Mouse (Mus musculus) cerebellum, adult 11 months (tissue): ENCODE data around the gene Dnajc6.

ENCODE experiments used
- DNase-seq: peaks from one replicate; pipeline ENCODE4 v3.0.0; 2022

Gene Dnajc6

DNA sequence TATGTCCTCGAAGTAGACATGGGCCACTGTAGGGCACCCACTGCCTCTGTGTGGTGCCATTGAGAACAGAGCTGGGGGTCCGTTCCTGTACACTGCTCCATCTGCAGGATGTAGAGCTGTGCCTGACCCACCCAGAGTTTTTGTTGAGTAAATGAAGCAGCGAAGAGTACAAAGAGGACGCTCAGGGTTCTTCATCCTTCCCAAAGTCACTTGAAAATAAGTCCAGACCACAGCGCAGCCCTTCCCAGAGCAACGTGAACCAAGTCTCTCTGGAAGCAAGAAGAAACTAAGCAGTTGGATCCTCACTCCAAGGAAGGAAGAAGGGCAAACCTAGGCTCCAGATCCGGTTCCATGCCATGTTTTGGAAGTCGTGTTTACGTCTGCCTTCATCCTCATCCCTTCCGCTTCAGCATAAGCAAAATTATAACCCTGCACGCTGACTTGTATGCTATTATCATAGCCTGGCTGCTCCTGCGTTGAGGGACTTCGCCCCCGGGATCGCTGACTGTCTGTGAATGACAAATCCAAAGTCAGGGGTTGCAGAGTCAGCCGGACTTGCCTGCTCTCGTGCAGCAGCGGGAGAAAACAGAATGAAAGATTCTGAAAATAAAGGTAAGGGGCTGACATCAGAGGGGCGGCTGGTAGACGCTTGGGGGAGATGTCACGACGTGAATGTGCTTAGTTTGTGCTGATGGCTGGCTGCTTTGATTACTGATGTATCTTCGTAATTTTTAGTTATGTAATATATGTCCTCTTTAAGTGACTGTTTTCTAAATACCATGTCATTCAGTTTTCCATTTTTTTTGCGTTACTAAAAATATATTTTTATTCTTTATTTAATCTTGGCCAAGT is 11.3 kb downstream of the Dnajc6 start:
- DNase-seq: peak; percentile 63

DNA sequence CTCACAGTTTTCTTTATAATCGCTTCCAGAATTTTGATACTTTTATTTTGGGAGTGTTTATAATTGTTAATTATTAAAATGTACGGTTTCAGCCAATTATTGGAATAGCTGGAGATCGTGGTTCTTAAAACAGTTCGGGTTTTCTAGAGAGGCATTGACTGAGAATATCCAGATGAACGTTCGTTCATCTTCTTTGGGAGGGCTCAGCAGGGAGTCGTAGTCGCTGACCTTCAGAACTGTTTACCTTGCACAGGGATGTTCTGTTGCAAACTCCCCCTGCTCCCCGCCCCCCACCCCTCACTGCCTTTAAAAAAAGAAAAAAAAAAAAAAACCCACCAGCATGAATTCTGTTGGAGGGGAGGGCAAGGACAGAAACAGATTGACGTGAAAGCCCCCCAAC is 12.0 kb downstream of the Dnajc6 start:
- DNase-seq: no peak

DNA sequence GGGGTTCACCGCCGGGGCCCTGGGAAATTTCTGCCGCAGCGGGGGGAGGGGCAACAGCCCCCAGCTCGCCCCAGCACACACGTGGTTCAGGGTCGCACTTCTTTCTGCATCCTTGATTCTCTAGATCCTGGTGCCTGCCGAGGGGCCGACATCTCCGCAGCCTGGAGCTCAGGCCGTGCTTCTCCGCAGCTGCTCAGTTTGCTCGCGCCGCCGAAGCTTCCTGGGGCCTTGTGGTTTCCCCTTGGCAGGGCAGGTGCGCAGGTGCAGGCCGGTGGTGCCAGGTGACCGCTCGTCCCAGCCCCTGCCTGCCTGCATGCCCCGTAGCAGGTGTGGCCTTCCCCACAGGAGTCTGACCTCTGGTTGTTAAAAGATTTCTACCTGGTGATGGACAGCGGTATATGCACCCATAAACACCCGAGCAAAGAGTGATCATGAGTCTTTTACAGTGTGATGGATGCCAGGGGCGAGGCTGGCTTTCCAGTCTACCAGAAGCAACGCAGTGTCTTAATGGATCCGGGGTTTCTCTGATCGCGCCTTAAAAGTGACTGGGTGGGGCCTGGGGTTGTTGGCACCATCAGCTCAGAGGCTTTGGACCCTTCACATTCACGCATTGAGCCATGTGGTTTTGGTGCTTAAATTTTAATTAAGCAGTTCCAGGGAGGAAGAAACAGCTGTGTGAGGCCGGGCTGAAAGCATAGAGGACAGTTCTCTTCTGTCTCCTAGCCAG is 12.6 kb downstream of the Dnajc6 start:
- DNase-seq: peak; percentile 68

DNA sequence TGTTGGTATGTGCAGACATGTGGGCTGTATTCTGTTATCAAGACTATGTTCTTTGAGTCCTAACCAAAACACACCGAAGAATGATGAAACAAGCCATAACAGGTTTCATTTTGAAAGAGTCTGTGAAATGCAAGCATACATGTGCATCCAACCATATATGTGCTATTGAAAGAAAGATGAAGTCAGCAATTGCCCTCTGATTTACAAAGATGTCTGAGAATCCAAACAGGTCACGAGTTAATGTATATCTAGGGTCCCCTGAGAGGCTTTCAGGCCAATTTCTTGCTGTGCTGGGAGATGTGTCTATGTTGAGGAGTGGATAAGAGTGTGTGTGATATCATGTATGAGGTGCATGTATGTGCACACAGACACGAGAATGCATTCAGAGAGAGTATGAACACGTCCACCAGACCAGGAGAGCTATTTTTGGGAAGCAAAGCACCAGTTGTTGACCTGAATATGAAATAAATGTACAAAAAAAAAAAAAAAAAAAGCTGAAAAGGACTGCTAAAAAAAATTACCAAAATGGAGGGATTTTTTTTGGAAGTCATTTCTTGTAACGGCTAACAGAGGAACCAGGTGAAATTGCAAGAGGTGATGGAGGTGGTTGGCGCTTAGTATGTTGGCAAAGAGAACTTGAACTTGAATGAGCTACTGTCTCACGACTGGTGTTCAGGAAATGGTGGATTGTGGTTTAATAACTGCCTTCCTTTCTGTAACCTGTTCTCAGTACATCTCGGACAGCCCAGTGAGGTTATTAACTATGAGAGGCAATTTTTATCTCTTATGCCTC is 13.9 kb downstream of the Dnajc6 start:
- DNase-seq: no peak

DNA sequence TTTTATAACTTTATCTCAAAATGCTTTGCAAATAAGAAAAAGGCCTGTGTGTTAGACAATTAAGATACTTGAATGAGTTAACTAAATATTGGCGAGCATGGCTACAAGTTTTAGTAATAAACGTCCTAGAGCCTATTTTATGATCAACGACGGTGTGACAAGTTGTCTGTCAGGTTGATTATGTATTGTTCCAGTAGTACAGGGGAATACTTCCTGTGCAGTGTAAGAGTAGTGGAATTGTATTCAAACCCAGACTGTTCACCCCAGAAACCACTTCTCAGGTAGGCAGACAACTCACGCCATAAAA is 14.4 kb downstream of the Dnajc6 start:
- DNase-seq: no peak

DNA sequence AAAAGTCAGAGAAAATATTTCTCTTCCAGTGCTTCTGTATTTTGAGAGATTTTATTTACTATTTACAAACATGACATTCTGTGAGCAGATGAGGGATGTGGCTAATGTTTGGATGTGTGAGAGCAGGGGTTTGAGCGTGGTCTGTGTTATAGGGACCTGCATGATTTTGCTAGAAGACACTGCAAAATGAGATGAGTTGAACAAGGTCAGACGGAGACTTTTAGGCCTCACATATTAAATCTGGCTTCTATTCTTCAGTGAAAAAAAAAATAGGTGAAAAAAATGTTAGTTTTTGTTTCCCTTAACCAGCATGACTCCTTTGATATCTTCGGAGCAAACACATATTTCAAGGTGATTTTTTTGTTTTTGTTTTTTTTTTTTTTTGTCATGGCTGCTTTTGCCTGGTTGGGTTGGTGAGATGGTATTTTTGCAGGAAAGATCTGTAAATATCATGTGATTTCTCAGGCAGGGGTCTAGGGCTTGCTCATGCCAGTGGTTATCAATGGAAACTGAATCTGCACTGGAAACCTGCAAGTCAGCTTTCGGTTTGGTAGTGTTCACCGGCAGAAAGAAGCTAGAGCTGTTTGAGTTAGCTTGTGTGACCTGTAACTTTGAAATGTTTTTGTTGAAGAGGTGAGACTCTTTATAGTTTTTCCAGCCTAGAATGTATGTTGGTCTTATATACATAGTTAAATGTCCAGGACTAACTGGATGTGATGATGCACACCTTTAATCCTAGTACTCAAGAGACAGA is 15.5 kb downstream of the Dnajc6 start:
- no peak for DNase-seq

DNA sequence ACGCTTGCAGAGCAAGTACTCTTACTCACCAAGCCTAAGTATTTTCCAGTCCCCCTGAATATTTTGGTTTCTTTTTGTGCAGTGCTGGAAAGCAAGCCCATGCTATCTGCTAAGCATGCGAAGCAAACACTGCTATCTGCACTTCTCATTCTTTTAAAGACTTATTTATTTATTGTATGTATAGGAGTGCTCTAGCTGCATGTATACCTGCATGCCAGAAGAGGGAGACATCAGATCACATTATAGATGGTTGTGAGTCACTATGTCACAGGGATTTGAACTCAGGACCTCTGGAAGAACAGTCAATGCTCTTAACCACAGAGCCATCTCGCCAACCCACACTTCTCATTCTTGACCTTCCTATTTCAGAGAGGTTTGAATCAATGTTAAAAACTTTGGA is 16.8 kb downstream of the Dnajc6 start:
- no peak for DNase-seq

DNA sequence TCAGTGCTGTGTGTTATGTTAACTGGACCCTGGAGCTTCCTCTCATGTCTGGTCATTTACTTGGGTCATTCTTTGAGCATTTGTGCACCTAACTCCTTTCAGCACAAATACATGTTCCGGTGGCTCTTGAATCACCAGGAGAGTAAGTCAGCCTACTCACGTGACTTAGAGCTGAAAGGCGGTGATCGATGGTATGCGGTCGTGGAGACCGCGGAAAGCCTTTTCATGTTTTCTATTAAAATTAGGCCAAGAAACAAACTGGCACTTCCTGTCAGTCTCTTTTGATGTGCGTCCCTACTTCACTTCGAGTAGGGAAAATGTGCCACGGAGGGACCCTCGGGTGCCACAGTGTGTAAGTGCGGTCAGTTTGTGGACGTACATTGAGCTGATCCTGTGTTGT is 19.4 kb downstream of the Dnajc6 start:
- DNase-seq: no peak

DNA sequence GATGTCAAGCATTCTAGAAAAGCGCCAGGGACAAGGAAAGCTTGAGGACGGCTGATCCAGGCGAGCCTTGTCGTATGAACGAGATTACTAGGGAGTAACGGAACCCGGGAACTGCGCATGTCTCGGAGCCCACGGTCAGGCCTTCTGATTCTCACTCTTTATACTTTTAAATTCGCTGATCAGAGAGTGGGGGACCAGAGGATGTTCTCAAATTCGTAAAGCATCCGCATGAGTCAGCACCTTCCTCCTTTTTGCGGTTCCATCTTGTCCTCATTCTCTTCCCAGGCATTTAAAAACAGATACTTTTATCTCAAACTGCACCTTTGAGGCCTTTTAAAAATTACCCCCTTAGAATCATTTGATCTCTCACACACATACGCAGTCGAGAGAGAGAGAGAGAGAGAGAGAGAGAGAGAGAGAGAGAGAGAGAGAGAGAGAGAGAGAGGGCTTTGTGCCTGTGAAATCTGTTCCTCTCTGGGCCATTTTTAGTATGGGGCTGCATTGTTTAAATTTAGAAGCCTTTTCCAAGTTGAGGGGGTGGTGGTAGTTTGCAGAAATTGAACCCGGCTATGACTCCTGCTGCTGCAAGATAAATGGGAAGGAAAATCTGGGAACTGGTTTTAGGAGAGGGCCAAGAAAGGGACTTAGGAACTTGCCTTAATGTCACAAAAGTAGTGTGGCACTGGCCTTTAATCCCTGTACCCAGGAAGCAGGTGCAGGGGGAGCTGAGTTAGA is 20.2 kb downstream of the Dnajc6 start:
- no peak for DNase-seq

DNA sequence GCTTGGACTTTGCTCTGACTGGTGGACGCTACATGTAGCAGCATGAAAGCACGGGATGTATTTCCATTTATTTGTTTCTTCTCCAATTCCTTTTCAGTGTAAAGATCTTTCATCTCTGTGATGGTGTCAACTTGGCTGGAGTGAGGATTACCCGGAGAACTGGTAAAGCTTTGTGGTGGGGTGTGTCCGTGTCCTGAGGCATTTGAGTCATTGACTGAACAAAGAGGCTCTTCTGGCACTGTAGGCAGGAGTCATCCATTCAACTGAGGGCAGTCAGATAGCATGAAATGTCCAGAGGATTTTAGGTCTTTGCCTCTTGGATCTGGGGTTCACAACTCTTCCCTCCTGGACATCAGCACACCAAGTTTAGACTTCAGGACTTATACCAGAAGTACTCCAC is 35.5 kb downstream of the Dnajc6 start:
- no peak for DNase-seq

DNA sequence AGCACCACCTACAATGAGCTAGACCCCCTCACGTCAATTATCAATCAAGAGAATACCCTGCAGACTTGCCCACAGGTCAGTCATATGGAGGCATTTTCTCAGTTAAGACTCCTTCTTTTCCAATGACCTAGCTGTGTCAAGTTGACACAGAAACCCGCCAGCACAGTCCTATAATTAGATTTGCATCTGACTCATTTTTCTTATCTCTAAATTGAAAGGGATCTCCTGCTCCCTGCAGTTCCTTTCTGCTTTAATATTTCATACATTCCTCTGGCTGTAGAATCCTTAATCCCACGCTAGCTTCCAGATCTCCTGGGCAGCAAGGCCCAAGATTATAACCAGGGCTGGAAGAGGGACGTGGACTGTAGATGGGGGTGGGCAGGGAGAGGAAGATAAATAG is 44.1 kb downstream of the Dnajc6 start:
- no peak for DNase-seq

DNA sequence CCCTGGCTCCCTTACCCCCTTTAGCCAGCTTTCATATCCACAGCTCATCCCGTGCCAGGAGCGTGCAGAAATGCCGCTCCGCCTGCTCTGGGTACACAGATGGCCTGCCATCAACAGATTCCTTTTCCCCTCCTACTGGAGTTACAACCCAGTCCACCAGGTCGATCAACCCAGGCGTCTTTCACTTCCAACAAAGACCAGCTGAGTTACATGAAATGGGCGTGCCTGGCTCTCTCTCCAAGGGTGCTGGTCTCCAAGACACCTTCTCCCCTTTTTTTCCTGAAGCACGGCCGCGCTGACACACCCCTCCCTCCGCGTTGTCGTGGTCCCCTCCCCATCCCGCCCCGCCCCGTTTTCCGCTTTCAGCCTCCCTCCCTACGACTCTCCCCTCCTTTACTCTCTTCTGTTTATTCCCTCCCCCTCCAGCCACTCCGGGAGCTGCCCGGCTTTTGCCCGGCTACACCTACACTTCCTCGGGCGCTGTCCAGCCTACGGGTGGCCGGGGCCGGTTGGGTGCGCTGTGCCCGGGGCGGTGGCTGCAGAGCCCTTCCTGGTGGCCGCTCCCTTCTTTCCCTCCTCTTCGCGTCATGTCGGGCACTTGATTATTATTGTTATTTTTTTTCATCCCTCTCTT is 53.6 kb downstream of the Dnajc6 start:
- DNase-seq: peak; percentile 49

DNA sequence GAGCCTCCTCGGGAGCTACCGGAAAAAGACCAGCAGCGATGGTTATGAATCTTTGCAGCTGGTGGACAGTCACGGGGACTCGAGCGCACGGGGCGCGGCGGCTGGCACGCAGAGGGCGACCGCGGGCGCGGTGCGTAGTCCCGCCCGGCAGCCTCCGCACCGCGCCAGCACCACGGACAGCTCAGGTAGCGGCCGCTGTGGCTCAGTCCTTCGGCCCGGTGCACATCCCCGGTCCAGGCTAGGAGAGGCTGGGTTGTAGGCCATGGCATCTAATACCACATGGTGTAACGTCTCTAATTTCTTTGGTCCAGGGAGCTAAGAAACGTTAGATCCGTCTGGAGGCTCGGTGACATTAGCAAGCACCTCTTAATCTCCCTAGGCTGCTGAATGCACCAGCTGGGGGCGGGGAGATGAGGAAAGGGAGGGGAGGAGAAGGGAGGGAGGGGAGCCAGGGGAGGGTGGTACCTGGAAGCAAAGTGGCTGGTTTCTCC is 54.3 kb downstream of the Dnajc6 start:
- DNase-seq: peak; percentile 46

DNA sequence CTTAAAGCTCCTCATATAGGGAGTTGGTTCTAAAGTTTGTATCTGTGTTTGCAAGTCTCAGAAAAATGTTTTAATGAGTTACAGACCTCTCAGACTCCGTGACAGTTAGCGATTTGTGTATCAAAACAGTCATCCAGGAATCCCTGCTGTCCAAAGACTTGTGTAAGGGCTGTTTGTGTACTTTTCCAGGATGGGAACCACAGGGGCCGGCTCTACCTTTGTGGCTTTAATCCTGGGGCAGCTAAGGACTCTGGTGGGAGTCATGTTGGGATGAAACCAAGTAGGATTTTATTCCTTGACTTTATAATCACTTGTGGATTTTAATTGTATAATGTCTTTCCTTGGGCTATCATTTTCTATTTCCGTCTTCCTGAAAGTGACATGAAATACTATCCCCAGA is 55.0 kb downstream of the Dnajc6 start:
- DNase-seq: no peak

DNA sequence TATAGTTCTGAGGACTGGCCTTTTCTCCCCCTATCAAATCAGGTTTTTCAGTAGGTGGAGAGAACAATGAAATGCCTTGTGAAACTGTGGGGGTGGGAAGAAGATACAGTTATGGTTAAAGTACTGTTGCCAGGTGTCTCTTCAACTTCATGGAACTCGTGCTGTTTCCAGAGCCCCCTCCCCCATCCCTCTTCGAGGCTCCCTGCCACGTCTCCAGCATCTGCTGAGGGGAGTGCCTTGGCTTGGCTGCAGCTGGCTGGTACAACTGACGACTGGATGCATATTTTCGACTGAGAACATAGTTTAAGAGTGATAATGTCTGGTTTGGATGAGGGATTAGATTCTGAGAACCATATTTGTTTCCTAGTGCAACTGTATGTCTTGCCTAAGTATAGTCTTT is 55.9 kb downstream of the Dnajc6 start:
- DNase-seq: no peak

DNA sequence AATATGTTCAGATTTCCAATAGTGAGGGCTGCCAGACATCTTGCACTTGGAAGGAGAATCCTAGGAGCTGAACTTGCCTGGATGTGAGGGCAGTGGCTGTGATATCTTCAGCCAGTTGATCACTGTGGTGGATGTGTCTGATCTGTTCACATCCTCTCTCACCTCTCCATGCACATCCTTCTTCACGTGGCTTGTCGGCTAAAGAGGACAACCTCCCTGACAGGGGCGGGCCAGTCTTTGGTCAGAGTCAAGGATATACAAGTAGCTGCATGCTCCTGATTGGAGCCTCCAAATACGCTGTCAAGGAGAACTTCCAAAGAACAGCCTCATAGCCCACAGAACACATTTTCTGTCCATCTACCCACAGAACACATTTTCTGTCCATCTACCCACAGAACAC is 58.6 kb downstream of the Dnajc6 start:
- DNase-seq: no peak

DNA sequence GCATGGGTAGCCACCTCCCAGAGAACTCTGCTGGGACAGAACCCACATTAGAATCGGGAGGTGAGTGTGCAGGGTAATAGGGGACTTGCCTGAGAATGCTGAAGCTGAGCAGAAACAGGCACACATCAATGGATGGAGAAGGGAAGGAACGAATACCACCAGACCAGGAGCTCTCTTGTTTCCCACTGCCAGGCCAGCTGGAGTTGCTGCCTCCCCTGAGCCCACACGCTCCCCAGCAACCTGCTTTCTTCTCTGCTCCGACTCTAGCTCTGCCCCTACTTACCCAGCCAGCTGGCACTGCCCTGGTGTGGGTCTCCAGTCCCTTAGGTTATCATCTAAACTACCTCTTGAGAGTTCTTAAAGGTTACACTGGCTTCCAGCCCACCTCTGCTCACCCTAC is 63.7 kb downstream of the Dnajc6 start:
- DNase-seq: no peak

DNA sequence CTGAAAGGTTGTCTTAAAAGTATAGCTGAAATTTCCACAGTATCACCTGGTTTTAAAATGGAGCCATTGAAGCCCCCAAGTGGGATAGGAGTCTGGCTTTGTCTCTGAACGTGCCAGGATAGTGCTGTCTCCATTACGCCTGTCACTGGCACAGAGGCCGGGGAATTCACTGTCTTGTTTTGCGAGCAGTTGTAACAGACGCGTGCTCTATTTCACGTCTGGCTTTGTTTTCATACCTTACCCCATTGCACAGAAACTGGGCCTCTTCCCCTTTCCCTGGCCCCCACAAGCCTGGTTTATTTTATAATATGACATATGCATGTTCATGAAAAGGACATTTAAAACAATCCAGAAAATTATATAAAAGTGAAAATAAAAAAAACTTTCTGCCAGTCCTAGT is 66.4 kb downstream of the Dnajc6 start:
- no peak for DNase-seq

DNA sequence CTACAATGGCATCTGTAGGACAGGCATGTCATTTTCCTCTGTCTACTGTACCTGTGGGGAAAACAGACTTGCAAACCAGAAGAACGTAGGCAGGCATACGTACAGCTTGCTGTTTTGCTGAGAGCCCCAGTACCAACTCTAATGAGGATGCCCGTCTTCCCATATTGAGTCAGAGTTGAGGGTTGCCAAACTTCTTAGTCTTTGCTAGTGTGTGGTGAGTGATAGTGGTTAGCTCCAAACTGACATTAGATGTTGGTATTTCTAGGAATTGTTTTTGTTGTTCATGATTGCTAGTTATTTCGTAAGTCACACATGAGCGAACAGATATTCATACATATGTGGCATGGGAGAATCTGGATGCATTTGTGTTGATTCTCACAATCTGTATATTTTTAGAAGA is 67.2 kb downstream of the Dnajc6 start:
- DNase-seq: no peak

DNA sequence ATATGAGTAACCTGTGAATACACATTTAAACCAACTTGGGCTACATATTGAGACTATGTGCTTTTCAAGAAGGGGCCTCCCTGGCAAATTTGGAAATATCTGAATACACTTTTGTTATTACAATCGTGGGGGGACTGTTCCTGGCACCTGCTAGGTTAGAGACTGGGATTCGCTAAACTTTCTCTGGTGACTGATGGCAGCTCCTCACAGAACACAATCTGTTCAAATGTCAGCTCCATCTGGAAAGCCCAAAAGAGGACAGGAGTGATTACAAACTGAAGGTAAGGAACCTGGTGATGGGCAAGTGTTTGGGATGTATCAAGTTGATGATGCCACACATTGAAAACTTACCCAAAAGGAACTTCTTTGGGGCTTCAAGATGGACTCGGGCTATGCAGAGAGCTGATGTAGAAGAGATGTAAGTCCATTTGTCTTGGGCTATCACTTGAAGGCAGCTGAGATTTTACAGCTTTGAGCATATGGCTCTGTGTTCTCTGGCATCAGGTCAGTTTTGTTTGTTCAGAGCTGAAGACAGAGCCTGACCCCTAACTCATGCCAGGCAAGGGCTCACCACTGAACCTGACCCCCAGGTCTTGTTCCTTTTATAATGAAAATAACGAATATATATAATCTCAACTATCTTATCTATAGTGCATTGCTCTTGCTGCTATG is 68.4 kb downstream of the Dnajc6 start:
- DNase-seq: no peak

DNA sequence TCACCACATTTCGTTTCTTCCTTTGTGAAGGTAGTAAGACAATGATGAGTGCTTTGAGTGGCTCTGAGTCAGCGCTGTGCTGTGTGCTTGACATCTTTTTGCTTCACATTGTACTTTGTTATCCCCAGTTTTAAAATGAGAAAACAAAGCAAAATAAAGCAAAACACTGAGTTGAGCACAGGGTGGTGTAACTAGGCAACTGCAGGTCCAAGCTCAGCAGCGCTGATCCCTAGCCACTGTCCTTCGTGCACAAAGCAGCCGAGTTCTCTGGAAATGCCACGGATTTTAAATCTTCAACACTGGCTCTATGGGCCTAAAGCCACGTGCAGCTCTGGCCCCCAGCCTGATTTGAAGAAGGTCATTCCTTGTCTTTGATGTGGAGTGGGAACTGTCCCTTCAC is 72.6 kb downstream of the Dnajc6 start:
- DNase-seq: no peak
